Mouse (Mus musculus) embryonic fibroblast, embryonic 13.5 days (primary cell): ENCODE results near the gene Nr2e1.

Experiments
- CTCF ChIP-seq: IDR thresholded peaks from 2 replicates; pipeline ENCODE4 v1.5.1; 2011; ENCODE audit warnings: mild to moderate bottlenecking, control low read depth, low read length, moderate library complexity, borderline replicate concordance; ENCODE audit not compliant: insufficient read depth
- POLR2A ChIP-seq: IDR thresholded peaks from 2 replicates; pipeline ENCODE4 v1.6.1; 2011; ENCODE audit warnings: low read depth, mild to moderate bottlenecking, control low read depth, low read length, moderate library complexity

- TF ChIP-seq CTCF (no peak), POLR2A (no peak)
Measured at GRCm38 (mm10) chr10:42584436-42584983, 1.1 kb upstream of the Nr2e1 start.
